Mouse (Mus musculus): ENCODE data around the gene Stkld1.

DNA sequence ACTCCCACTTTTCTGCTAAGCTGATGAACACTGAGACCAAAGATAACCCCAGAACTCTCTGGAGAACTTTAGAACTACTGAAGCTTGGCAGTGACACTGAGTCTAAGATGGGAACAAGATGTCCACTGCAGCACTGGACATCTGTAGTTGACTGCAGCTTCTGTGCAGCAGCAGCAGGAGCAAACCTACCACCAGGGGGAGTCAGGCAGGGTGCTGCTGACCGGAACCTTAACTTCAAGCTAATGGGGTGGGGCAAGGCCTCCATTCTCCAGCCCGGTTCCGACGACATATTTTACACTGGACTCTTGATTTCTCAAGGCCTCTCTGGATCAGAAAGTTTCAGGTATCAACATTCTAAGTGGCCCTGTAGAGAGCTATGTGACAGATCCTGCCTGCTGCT is 26.7 kb upstream of the Stkld1 start:
- TF ChIP-seq CTCF (IDR thresholded peaks at IDR 0.05): peak; percentile 87
- no peak for TF ChIP-seq EP300 (IDR thresholded peaks at IDR 0.05)

Measured in lung, postnatal 0 days (tissue).